Mouse (Mus musculus) liver, embryonic 14 days (tissue): Measurements from ENCODE around the gene Olfr6. TPM values are rescaled to one million over a fixed set of nuclear protein-coding genes. Genes with fewer than 3 reads are reported as not detected.

Experiments used
- polyA plus RNA-seq: library from polyadenylated mRNA; depleted of rRNA; stranded (reverse); fragments of >200 nt; gene quantifications from 2 replicates; pipeline ENCODE4 v1.2.3, GENCODE M21; 2012; rRNA removed

Gene Olfr6
- not detected in 2 replicates for polyA plus RNA-seq

DNA sequence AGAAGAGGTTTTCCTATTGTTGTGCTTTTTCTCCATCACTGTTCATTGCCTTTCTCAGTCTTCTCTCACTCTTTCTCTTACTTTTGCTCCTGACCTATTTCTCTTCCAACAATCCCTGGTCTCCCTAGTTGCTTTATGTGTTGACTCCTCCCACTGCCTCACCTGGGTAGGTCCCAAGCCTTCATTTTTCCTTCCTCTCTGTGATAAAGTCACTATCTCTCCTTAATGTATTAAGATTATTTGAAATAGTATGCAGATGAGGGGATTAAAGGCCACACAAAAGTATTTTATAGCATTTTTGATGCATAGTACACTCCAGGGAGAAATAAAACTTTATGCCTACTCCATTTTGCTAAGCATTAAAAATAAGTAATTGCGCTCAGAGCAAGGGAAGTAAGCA lies at the start of gene Olfr6:
Gene Olfr6, minus strand, starts transcription at position 101 of the 400 bp plus-strand sequence.

DNA sequence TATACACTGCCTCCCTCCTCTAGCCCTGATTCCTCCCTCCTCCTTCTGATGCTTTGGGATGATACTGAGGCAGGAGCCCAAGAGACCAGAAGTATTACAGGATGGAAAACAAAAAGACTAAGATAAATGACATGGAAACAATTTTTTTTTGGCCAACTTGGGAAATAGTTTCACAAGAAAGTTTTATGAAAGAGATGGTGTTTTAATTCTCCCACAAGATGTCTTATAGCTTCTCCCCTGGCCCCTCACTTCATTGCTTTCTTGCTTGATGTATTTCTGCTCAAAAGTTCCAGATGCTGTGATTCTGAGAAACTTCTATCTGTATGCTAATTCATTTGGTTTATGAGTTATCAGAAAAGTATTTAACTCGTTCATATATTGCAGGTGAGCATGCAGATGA lies 42.2 kb upstream of the Olfr6 start, which contains the start of gene Olfr2:
Gene Olfr2, minus strand, starts transcription at position 101 of the 400 bp plus-strand sequence.

GRCm38 (mm10) chr7:106975353-106975752 lies 11.6 kb upstream of the Olfr6 start, which contains the start of gene Olfr711:
Olfr711 (minus strand) TSS chr7:106975453.

GRCm38 (mm10) chr7:106948212-106948611 lies 15.5 kb downstream of the Olfr6 start, which contains the start of gene Olfr710:
Olfr710 (minus strand) TSS chr7:106948312.

DNA sequence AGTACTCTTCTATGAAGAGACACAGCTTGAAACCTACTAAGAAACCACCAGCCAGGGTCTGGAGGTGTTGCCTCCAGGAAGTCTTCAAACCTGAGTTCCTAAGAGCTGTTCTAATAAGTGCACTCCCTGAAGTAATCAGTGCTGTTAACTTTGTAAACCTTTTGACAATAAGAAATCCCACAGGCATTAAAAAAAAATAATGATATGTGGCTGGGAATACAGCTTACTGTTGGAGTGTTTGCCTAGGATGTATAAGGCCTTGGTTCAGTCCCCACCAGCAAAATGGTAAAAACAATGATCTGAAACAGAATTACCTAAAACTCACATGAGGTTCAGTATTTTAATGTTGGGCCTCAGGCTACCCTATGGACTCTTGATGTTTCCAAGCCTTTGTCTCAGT lies 31.6 kb downstream of the Olfr6 start, which contains the start of gene Olfr709-ps1:
Gene Olfr709-ps1, minus strand, starts transcription at position 101 of the 400 bp plus-strand sequence.

GRCm38 (mm10) chr7:106907676-106908075 lies 56.1 kb downstream of the Olfr6 start, which contains the start of gene Olfr1532-ps1:
Olfr1532-ps1 (plus strand) TSS chr7:106908001.

Other genes with a start within 250 kb of the Olfr6 start
- not detected in 2 replicates for gene Olfr695, start 247.5 kb downstream of the Olfr6 start, polyA plus RNA-seq
- not detected in 2 replicates for gene Olfr697, start 221.5 kb downstream of the Olfr6 start, polyA plus RNA-seq
- not detected in 2 replicates for gene Olfr698, start 208.5 kb downstream of the Olfr6 start, polyA plus RNA-seq
- gene Olfr699, start 170.7 kb downstream of the Olfr6 start, polyA plus RNA-seq = not detected in 2 replicates
- not detected in 2 replicates for gene Olfr700, start 155.1 kb downstream of the Olfr6 start, polyA plus RNA-seq
- gene Olfr701, start 149.8 kb downstream of the Olfr6 start, polyA plus RNA-seq = not detected in 2 replicates
- not detected in 2 replicates for gene Olfr702, start 130.0 kb downstream of the Olfr6 start, polyA plus RNA-seq
- not detected in 2 replicates for gene Olfr703, start 120.6 kb downstream of the Olfr6 start, polyA plus RNA-seq
- not detected in 2 replicates for gene Olfr704, start 100.8 kb downstream of the Olfr6 start, polyA plus RNA-seq
- gene Olfr705, start 87.0 kb downstream of the Olfr6 start, polyA plus RNA-seq = not detected in 2 replicates
- not detected in 2 replicates for gene Olfr706, start 75.8 kb downstream of the Olfr6 start, polyA plus RNA-seq
- not detected in 2 replicates for gene Olfr707, start 62.7 kb downstream of the Olfr6 start, polyA plus RNA-seq
- gene Olfr1532-ps1, start 55.9 kb downstream of the Olfr6 start, polyA plus RNA-seq = not detected in 2 replicates
- gene Olfr709-ps1, start 31.7 kb downstream of the Olfr6 start, polyA plus RNA-seq = not detected in 2 replicates
- not detected in 2 replicates for gene Olfr710, start 15.6 kb downstream of the Olfr6 start, polyA plus RNA-seq
- gene Olfr711, start 11.5 kb upstream of the Olfr6 start, polyA plus RNA-seq = not detected in 2 replicates
- gene Olfr2, start 42.1 kb upstream of the Olfr6 start, polyA plus RNA-seq = not detected in 2 replicates
- not detected in 2 replicates for gene Olfr713, start 67.2 kb upstream of the Olfr6 start, polyA plus RNA-seq
- not detected in 2 replicates for gene Olfr714, start 107.0 kb upstream of the Olfr6 start, polyA plus RNA-seq
- gene Olfr17, start 129.3 kb upstream of the Olfr6 start, polyA plus RNA-seq = not detected in 2 replicates
- gene Olfr715b, start 146.4 kb upstream of the Olfr6 start, polyA plus RNA-seq = not detected in 2 replicates
- gene Olfr715, start 167.1 kb upstream of the Olfr6 start, polyA plus RNA-seq = not detected in 2 replicates
- not detected in 2 replicates for gene Olfr716, start 174.4 kb upstream of the Olfr6 start, polyA plus RNA-seq
- gene Nlrp14, start 203.1 kb upstream of the Olfr6 start, polyA plus RNA-seq = not detected in 2 replicates
- not detected in 2 replicates for gene Rbmxl2, start 245.5 kb upstream of the Olfr6 start, polyA plus RNA-seq